Mouse (Mus musculus) hindbrain, embryonic 10.5 days (tissue): ENCODE data around the gene Baz1a. TPM values are rescaled to one million over a fixed set of nuclear protein-coding genes. Genes with fewer than 3 reads are reported as not detected.

Source experiments
- DNase-seq: peaks from one replicate; pipeline ENCODE4 v3.0.0-alpha.2; 2017; ENCODE audit warnings: low spot score
- H3K27ac ChIP-seq: fragments of 300-500 bp; sonication (generic); 2 replicates; pipeline ENCODE4 v1.5.1; 2016; ENCODE audit warnings: mild to moderate bottlenecking, moderate library complexity
- H3K27me3 ChIP-seq: fragments of 300-500 bp; sonication (generic); 2 replicates; pipeline ENCODE4 v1.6.1; 2016; ENCODE audit warnings: mild to moderate bottlenecking; ENCODE audit not compliant: poor library complexity, insufficient read depth, severe bottlenecking
- H3K36me3 ChIP-seq: fragments of 300-500 bp; sonication (generic); 2 replicates; pipeline ENCODE4 v1.6.1; 2016; ENCODE audit warnings: mild to moderate bottlenecking, moderate library complexity
- H3K4me1 ChIP-seq: fragments of 300-500 bp; sonication (generic); replicated peaks from 2 replicates; pipeline ENCODE4 v1.6.1; 2016; ENCODE audit warnings: mild to moderate bottlenecking
- H3K4me3 ChIP-seq: fragments of 300-500 bp; sonication (generic); 2 replicates; pipeline ENCODE4 v1.5.1; 2016; ENCODE audit warnings: mild to moderate bottlenecking, moderate library complexity
- H3K9me3 ChIP-seq: fragments of 300-500 bp; sonication (generic); 2 replicates; pipeline ENCODE4 v1.6.1; 2016; ENCODE audit warnings: mild to moderate bottlenecking, moderate library complexity
- WGBS: fragments of 180-500 bp; shearing (Covaris S2); methylation state at CpG from one replicate; pipeline ENCODE4 v1.1.7; 2016; 5-methylcytosine and 5-hydroxymethylcytosine counted together
- polyA plus RNA-seq: library from polyadenylated mRNA; unstranded; fragments of >200 nt; fragmentation: Nextera tagmentation; extraction: Ambion mirVana; gene quantifications from 2 replicates; pipeline ENCODE4 v1.2.1, GENCODE M21; 2016

Baz1a gene
- polyA plus RNA-seq, 1 experiment from 2014 or later: 26.3 TPM

GRCm38 (mm10) chr12:54859531-54859930 lies 154.6 kb downstream of the Baz1a start:
- H3K27ac ChIP-seq: no peak overlapping the region
- no peak for DNase-seq
- H3K27me3 ChIP-seq: no peaks in the 10 kb centered on the region
- H3K9me3 ChIP-seq: no peaks in the 10 kb centered on the region
- H3K36me3 ChIP-seq: peaks cover 57% of the 10 kb centered on the region
- 93% methylated on average over 6 of the region's 6 CpGs for WGBS
- peaks cover 16% of the 10 kb centered on the region for H3K4me1 ChIP-seq
- H3K4me3 ChIP-seq: no peak overlapping the region

GRCm38 (mm10) chr12:54850551-54850950 lies 163.6 kb downstream of the Baz1a start:
- H3K27ac ChIP-seq: no peak overlapping the region

GRCm38 (mm10) chr12:54844415-54844814 lies 169.7 kb downstream of the Baz1a start:
- Histone ChIP-seq H3K4me3 (no peak overlapping the region), H3K36me3 (no peaks in the 10 kb centered on the region), H3K27me3 (no peaks in the 10 kb centered on the region), H3K9me3 (no peaks in the 10 kb centered on the region), H3K4me1 (no peaks in the 10 kb centered on the region), H3K27ac (no peak overlapping the region)
- DNase-seq: no peak

More at GRCm38 (mm10) chr12:54850551-54850950, 163.6 kb downstream of the Baz1a start:
- 90% methylated on average over 2 of the region's 2 CpGs for WGBS
- no peak for DNase-seq
- Histone ChIP-seq H3K27me3 (no peaks in the 10 kb centered on the region), H3K9me3 (no peaks in the 10 kb centered on the region), H3K4me3 (no peak overlapping the region), H3K36me3 (peaks cover 11% of the 10 kb centered on the region), H3K4me1 (no peaks in the 10 kb centered on the region)

Other genes starting within 250 kb of the Baz1a start
- gene Snx6, start 218.6 kb downstream of the Baz1a start, polyA plus RNA-seq: 182 and 191 TPM in 2 replicates
- 182 and 204 TPM in 2 replicates for gene Cfl2, start 151.5 kb downstream of the Baz1a start, polyA plus RNA-seq
- not detected in 2 replicates for gene Gm20403, start 27.8 kb downstream of the Baz1a start, polyA plus RNA-seq
- gene 2700097O09Rik, start 65.8 kb upstream of the Baz1a start, polyA plus RNA-seq: 40.7 and 41.9 TPM in 2 replicates
- 98.3 and 136 TPM in 2 replicates for gene Srp54a, start 65.9 kb upstream of the Baz1a start, polyA plus RNA-seq
- 10.3 and 12.7 TPM in 2 replicates for gene Fam177a, start 110.1 kb upstream of the Baz1a start, polyA plus RNA-seq
- 36.5 and 38.5 TPM in 2 replicates for gene Srp54b, start 140.8 kb upstream of the Baz1a start, polyA plus RNA-seq
- 1.4 and 5.8 TPM in 2 replicates for gene 1700047I17Rik2, start 185.2 kb upstream of the Baz1a start, polyA plus RNA-seq
- gene Srp54c, start 215.8 kb upstream of the Baz1a start, polyA plus RNA-seq: 43.3 and 46.4 TPM in 2 replicates